Mouse (Mus musculus) frontal cortex, postnatal 14 days (tissue): ENCODE measurements around the gene Hpf1.

Source experiments
- DNase-seq, 2 experiments: peaks; one replicate each; pipeline ENCODE4 v3.0.0; 2022; ENCODE audit warnings: low spot score in 2 of 2

Hpf1 gene

GRCm38 (mm10) chr8:60895878-60896277, 5.7 kb downstream of the Hpf1 start:
- DNase-seq: no peak

GRCm38 (mm10) chr8:60900147-60900546, 9.9 kb downstream of the Hpf1 start:
- DNase-seq: no peak

- DNase-seq: no peak
Observed at GRCm38 (mm10) chr8:60912081-60912480, 21.9 kb downstream of the Hpf1 start.

GRCm38 (mm10) chr8:60912554-60912953, 22.3 kb downstream of the Hpf1 start:
- DNase-seq: no peak

- DNase-seq: no peak
Observed at GRCm38 (mm10) chr8:60919069-60919468, 28.9 kb downstream of the Hpf1 start.

GRCm38 (mm10) chr8:60920176-60920575, 30.0 kb downstream of the Hpf1 start:
- DNase-seq: no peak

- no peak for DNase-seq
Observed at GRCm38 (mm10) chr8:60933617-60934016, 43.4 kb downstream of the Hpf1 start.

- DNase-seq: no peak
Observed at GRCm38 (mm10) chr8:60938717-60939424, 48.7 kb downstream of the Hpf1 start.

GRCm38 (mm10) chr8:60942867-60943266, 52.6 kb downstream of the Hpf1 start:
- no peak for DNase-seq

GRCm38 (mm10) chr8:60947503-60947902, 57.3 kb downstream of the Hpf1 start:
- no peak for DNase-seq

- DNase-seq: no peak
Observed at GRCm38 (mm10) chr8:60949859-60950258, 59.6 kb downstream of the Hpf1 start.

GRCm38 (mm10) chr8:60951271-60951670, 61.1 kb downstream of the Hpf1 start:
- no peak for DNase-seq

GRCm38 (mm10) chr8:60951757-60952156, 61.5 kb downstream of the Hpf1 start:
- no peak for DNase-seq

- DNase-seq: no peak
Observed at GRCm38 (mm10) chr8:60952803-60953202, 62.6 kb downstream of the Hpf1 start.

GRCm38 (mm10) chr8:60954281-60955014, 64.2 kb downstream of the Hpf1 start:
- peak; percentile 59 to 72 for DNase-seq

GRCm38 (mm10) chr8:60956847-60957246, 66.6 kb downstream of the Hpf1 start:
- no peak for DNase-seq
